Mouse (Mus musculus): ENCODE measurements at regions not wholly inside any gene's neighbourhood (a gene's known extent, or its start where the extent isn't known, plus 50 kb on each side); places are given as distances from the start of the nearest gene placed in this dataset.

DNA sequence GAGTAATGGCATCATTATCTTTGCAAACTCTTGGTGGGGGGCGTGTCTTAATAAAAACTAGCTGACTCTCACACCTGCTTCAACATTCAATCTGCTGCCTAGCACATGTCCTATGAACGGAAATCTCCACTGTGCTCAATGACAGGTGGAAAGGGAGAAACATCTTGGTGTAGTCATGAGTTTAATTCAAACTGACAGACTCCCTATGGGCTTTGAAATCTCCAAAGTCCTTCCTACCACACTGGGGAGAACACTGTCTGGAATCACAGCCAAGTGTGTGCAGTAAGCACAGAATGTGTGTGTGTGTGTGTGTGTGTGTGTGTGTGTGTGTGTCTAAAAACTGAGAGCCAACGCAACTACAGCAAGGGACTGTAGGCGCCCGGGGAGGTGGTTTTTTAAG is 179.5 kb upstream of the Hnrnpa3 start:
- H3K27me3 ChIP-seq (ENCODE audit: control insufficient read depth, insufficient read depth, low read length): no peaks in the 10 kb centered on the region
- WGBS: 77% methylated on average over 5 of the region's 5 CpGs
- no peak overlapping the region for H3K27ac ChIP-seq (ENCODE audit: insufficient read depth, low read depth, low read length)
- no peak overlapping the region for H3K4me3 ChIP-seq (ENCODE audit: low read depth, low read length)
- H3K4me1 ChIP-seq (ENCODE audit: control insufficient read depth, insufficient read depth, insufficient read length, low read length): peaks cover 2% of the 10 kb centered on the region; the same call in 1 of the 2 replicates
- no peaks in the 10 kb centered on the region for H3K36me3 ChIP-seq (ENCODE audit: control insufficient read depth, insufficient read depth, low read length)
- TF ChIP-seq CTCF (IDR thresholded peaks at IDR 0.05; ENCODE audit: extremely low read depth, insufficient read length, insufficient replicate concordance, low read depth, low read length): no peak
- TF ChIP-seq POLR2A (IDR thresholded peaks at IDR 0.05; ENCODE audit: low read depth, low read length): no peak

DNA sequence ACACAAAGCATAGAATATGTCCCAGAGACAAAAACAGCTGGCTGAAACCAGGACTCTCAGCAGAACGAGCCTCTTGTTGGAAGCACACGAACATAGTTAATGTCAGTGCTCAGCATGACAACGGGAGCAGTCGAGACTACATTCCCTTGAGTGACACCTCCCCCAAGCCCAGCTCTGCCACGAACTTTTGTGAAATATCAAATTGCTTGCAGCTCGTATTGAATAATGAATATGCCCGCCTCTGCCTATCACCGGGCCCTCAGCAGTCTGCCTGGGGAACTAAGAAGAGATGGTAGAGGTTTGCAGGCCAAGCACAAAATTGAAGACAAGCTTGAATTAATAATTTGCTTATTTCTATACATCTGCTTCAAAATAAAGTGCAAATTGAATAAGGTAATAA is 177.2 kb upstream of the Hnrnpa3 start:
- Histone ChIP-seq H3K4me3 (ENCODE audit: low read depth, low read length) (no peak overlapping the region), H3K36me3 (ENCODE audit: control insufficient read depth, insufficient read depth, low read length) (no peaks in the 10 kb centered on the region), H3K27ac (ENCODE audit: insufficient read depth, low read depth, low read length) (no peak overlapping the region), H3K27me3 (ENCODE audit: control insufficient read depth, insufficient read depth, low read length) (no peaks in the 10 kb centered on the region), H3K4me1 (ENCODE audit: control insufficient read depth, insufficient read depth, insufficient read length, low read length) (peaks cover 2% of the 10 kb centered on the region; the same call in 1 of the 2 replicates)
- WGBS: 82% methylated on average over 8 of the region's 8 CpGs
- TF ChIP-seq POLR2A (IDR thresholded peaks at IDR 0.05; ENCODE audit: low read depth, low read length): no peak
- TF ChIP-seq CTCF (IDR thresholded peaks at IDR 0.05; ENCODE audit: extremely low read depth, insufficient read length, insufficient replicate concordance, low read depth, low read length): no peak

DNA sequence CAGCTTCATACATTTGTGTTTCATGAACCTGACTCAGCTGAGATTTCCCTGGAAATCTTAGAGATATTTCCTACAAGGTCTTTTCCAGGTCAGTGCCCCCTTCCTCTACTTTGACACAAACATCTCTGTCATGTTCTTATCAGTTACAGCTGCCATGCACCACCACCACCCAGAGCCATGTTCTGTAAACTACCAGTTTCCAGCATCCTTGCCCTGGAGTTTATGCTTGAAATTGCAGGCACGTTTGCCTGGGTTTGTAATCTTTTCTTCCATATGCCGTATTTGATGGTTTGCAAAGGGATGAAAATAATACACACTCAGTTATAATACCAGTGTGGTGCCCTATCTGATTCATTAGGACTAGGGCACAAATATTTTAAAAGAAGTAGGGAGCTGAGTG is 176.6 kb upstream of the Hnrnpa3 start:
- H3K36me3 ChIP-seq (ENCODE audit: control insufficient read depth, insufficient read depth, low read length): no peaks in the 10 kb centered on the region
- TF ChIP-seq POLR2A (IDR thresholded peaks at IDR 0.05; ENCODE audit: low read depth, low read length) (no peak), CTCF (IDR thresholded peaks at IDR 0.05; ENCODE audit: extremely low read depth, insufficient read length, insufficient replicate concordance, low read depth, low read length) (no peak)
- 63% methylated on average over 2 of the region's 2 CpGs for WGBS
- H3K4me3 ChIP-seq (ENCODE audit: low read depth, low read length): no peak overlapping the region
- peaks cover 2% of the 10 kb centered on the region; the same call in 1 of the 2 replicates for H3K4me1 ChIP-seq (ENCODE audit: control insufficient read depth, insufficient read depth, insufficient read length, low read length)
- no peak overlapping the region for H3K27ac ChIP-seq (ENCODE audit: insufficient read depth, low read depth, low read length)
- H3K27me3 ChIP-seq (ENCODE audit: control insufficient read depth, insufficient read depth, low read length): no peaks in the 10 kb centered on the region

DNA sequence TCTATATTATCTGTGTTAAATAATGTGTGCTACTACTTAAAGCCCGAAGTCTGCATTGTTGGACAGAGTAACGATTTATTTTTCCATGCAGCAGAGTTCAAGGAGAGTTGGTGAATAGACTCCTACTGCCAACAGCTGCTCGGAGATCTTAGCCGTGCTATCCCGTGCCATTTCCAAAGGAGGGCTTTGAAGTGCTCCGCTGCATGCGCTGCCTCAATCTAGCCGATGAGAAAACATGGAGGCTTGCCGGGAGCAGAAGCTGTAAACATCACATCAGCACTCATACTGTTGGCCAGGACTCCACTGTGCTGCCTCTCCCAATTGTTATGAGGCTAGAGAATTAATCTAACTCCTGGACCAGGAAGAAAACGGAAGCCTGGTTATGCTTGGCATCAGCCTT is 174.1 kb upstream of the Hnrnpa3 start:
- Histone ChIP-seq H3K36me3 (ENCODE audit: control insufficient read depth, insufficient read depth, low read length) (no peaks in the 10 kb centered on the region), H3K27ac (ENCODE audit: insufficient read depth, low read depth, low read length) (no peak overlapping the region)
- 70% methylated on average over 10 of the region's 10 CpGs for WGBS

DNA sequence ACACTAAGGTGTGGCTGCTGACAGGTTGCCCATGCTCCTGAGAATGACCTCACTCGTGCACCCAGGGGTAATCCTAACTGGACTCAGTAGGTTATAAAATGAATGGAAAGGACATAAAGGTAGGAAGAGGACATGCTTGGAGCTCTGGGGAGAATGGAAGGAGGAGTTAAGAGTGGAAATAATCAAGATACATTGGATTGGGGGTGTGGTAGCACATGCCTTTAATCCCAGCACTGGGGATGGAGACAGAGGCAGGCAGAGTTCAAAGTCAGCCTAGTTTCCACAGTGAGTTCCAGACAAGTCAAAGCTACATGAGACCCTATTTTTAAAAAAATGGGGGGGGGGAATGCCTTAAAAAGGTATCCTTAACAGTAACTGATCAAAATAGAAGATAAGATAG is 167.9 kb upstream of the Hnrnpa3 start:
- 29% methylated on average over 1 of the region's 1 CpGs for WGBS
- Histone ChIP-seq H3K4me1 (ENCODE audit: control insufficient read depth, insufficient read depth, insufficient read length, low read length) (peaks cover 2% of the 10 kb centered on the region; the same call in 1 of the 2 replicates), H3K4me3 (ENCODE audit: low read depth, low read length) (no peak overlapping the region), H3K27ac (ENCODE audit: insufficient read depth, low read depth, low read length) (no peak overlapping the region), H3K36me3 (ENCODE audit: control insufficient read depth, insufficient read depth, low read length) (no peaks in the 10 kb centered on the region), H3K27me3 (ENCODE audit: control insufficient read depth, insufficient read depth, low read length) (no peaks in the 10 kb centered on the region; the same call in 1 of the 2 replicates)
- TF ChIP-seq CTCF (IDR thresholded peaks at IDR 0.05; ENCODE audit: extremely low read depth, insufficient read length, insufficient replicate concordance, low read depth, low read length) (no peak), POLR2A (IDR thresholded peaks at IDR 0.05; ENCODE audit: low read depth, low read length) (no peak)

More for the DNA sequence above, 174.1 kb upstream of the Hnrnpa3 start:
- TF ChIP-seq POLR2A (IDR thresholded peaks at IDR 0.05; ENCODE audit: low read depth, low read length): no peak
- no peak for TF ChIP-seq CTCF (IDR thresholded peaks at IDR 0.05; ENCODE audit: extremely low read depth, insufficient read length, insufficient replicate concordance, low read depth, low read length)
- H3K27me3 ChIP-seq (ENCODE audit: control insufficient read depth, insufficient read depth, low read length): no peaks in the 10 kb centered on the region; the same call in 1 of the 2 replicates
- no peak overlapping the region for H3K4me3 ChIP-seq (ENCODE audit: low read depth, low read length)
- H3K4me1 ChIP-seq (ENCODE audit: control insufficient read depth, insufficient read depth, insufficient read length, low read length): peaks cover 2% of the 10 kb centered on the region; the same call in 1 of the 2 replicates

DNA sequence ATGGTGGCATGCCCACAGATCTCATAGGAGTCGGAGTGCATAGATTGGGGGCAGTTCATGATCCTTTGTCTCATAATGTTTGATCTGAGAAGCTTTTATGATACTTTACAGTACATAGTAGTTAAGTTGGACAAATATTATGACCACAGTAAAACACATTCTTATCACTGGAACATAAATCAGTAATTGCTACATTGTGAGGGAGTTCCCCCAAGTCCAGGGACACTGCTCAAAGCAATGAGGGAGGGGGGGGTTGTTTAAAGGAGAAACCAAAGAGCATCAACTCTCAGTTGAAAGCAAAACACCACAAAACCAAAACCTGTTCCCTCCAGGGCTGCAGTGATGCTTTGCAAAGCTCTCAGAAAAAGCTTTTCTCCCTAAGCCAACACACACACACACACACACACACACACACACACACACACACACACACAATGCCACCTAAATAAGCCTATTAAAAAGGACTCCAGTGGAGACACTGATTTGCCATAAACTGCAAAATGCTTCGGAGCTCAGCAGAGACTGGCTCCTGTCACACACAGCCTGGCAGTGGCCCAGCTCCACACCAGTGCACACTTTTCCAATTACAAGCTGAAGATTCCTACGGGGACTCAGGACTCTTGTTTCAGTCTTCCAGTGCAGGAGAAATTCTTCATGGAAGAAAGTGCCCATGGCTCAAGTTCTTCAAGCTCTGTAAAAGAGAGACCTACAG is 167.1 kb upstream of the Hnrnpa3 start:
- H3K4me3 ChIP-seq (ENCODE audit: low read depth, low read length): no peak overlapping the region
- H3K36me3 ChIP-seq (ENCODE audit: control insufficient read depth, insufficient read depth, low read length): no peaks in the 10 kb centered on the region
- H3K4me1 ChIP-seq (ENCODE audit: control insufficient read depth, insufficient read depth, insufficient read length, low read length): peaks cover 2% of the 10 kb centered on the region; the same call in 1 of the 2 replicates
- TF ChIP-seq CTCF (IDR thresholded peaks at IDR 0.05; ENCODE audit: extremely low read depth, insufficient read length, insufficient replicate concordance, low read depth, low read length) (no peak), POLR2A (IDR thresholded peaks at IDR 0.05; ENCODE audit: low read depth, low read length) (no peak)
- no peaks in the 10 kb centered on the region; the same call in 1 of the 2 replicates for H3K27me3 ChIP-seq (ENCODE audit: control insufficient read depth, insufficient read depth, low read length)
- H3K27ac ChIP-seq (ENCODE audit: insufficient read depth, low read depth, low read length): no peak overlapping the region
- WGBS: 19% methylated on average over 3 of the region's 3 CpGs

DNA sequence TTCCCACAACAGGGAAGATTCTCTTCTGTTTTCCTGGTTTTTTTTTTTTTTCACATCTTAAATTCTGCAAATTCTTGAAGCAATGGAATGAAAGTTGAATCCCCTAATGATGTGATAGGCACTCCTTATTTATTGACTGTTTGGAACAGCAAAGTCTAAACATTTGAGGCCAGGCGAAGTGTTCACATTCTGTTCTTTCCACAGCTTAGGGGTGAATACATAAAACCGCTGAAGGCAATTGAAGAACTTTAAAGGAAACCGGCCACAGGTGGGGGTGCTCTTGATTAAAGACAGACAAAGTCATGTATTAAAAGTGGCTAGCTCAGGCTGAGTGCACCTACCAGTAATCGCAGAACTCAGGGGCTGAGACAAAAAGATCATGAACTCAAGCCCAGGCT is 166.6 kb upstream of the Hnrnpa3 start:
- H3K36me3 ChIP-seq (ENCODE audit: control insufficient read depth, insufficient read depth, low read length): no peaks in the 10 kb centered on the region
- no peak overlapping the region for H3K27ac ChIP-seq (ENCODE audit: insufficient read depth, low read depth, low read length)
- WGBS: 65% methylated on average over 4 of the region's 4 CpGs
- no peak overlapping the region for H3K4me3 ChIP-seq (ENCODE audit: low read depth, low read length)
- no peaks in the 10 kb centered on the region; the same call in 1 of the 2 replicates for H3K27me3 ChIP-seq (ENCODE audit: control insufficient read depth, insufficient read depth, low read length)
- no peak for TF ChIP-seq POLR2A (IDR thresholded peaks at IDR 0.05; ENCODE audit: low read depth, low read length)
- no peak for TF ChIP-seq CTCF (IDR thresholded peaks at IDR 0.05; ENCODE audit: extremely low read depth, insufficient read length, insufficient replicate concordance, low read depth, low read length)
- peaks cover 2% of the 10 kb centered on the region; the same call in 1 of the 2 replicates for H3K4me1 ChIP-seq (ENCODE audit: control insufficient read depth, insufficient read depth, insufficient read length, low read length)

All from small intestine, adult 2 months (tissue).